Mouse (Mus musculus) midbrain, postnatal 0 days (tissue): ENCODE data around the gene Xpo4. TPM values are rescaled to one million over a fixed set of nuclear protein-coding genes. Genes with fewer than 3 reads are reported as not detected.
"Not testable (repeated sequence)": the region's sequence is repeated elsewhere in the genome, so short reads cannot be mapped to it uniquely, and the experiment has no call there.

ENCODE experiments used
- ATAC-seq: fragments of 200-750 bp; cut with Nextera tagmentation; 2 replicates; pipeline ENCODE4 v1.8.0; 2017; ENCODE audit warnings: moderate number of reproducible peaks, mild to moderate bottlenecking, moderate TSS enrichment, moderate library complexity; ENCODE audit not compliant: low FRiP score
- DNase-seq: peaks from one replicate; pipeline ENCODE4 v3.0.0-alpha.2; 2015; ENCODE audit warnings: low spot score
- H3K27ac ChIP-seq: fragments of 300-500 bp; sonication (generic); 2 replicates; pipeline ENCODE4 v1.5.1; 2014; ENCODE audit warnings: low read depth, mild to moderate bottlenecking, low read length, mixed read lengths
- H3K27me3 ChIP-seq: fragments of 300-500 bp; sonication (generic); 2 replicates; pipeline ENCODE4 v1.6.1; 2014; ENCODE audit warnings: low read length, control low read depth, mixed read lengths; ENCODE audit not compliant: insufficient read depth
- H3K36me3 ChIP-seq: fragments of 300-500 bp; sonication (generic); 2 replicates; pipeline ENCODE4 v1.6.1; 2014; ENCODE audit warnings: low read length, control low read depth, mixed read lengths; ENCODE audit not compliant: insufficient read depth
- H3K4me1 ChIP-seq: fragments of 300-500 bp; sonication (generic); 2 replicates; pipeline ENCODE4 v1.6.1; 2014; ENCODE audit warnings: mild to moderate bottlenecking, control low read depth, antibody characterized with exemption, low read length, mixed read lengths; ENCODE audit not compliant: insufficient read depth
- H3K4me2 ChIP-seq: fragments of 300-500 bp; sonication (generic); 2 replicates; pipeline ENCODE4 v1.6.1; 2014; ENCODE audit warnings: low read depth, mild to moderate bottlenecking, low read length, mixed read lengths; ENCODE audit not compliant: poor library complexity, severe bottlenecking
- H3K4me3 ChIP-seq: fragments of 300-500 bp; sonication (generic); 2 replicates; pipeline ENCODE4 v1.5.1; 2014; ENCODE audit warnings: low read depth, mild to moderate bottlenecking, low read length, moderate library complexity
- H3K9ac ChIP-seq: fragments of 300-500 bp; sonication (generic); replicated peaks from 2 replicates; pipeline ENCODE4 v1.6.1; 2014; ENCODE audit warnings: mild to moderate bottlenecking, low read length, moderate library complexity, mixed read lengths; ENCODE audit not compliant: poor library complexity, severe bottlenecking
- H3K9me3 ChIP-seq: fragments of 300-500 bp; sonication (generic); 2 replicates; pipeline ENCODE4 v1.6.1; 2016; ENCODE audit warnings: low read length, control low read depth
- CTCF ChIP-seq: IDR thresholded peaks from 2 replicates; pipeline ENCODE4 v1.5.1; 2016; ENCODE audit warnings: antibody characterized with exemption, mild to moderate bottlenecking
- WGBS: fragments of 180-500 bp; shearing (Covaris S2); extraction: QIAGEN DNeasy Blood & Tissue Kit; methylation state at CpG from one replicate; pipeline ENCODE4 v1.1.7; 2014; 5-methylcytosine and 5-hydroxymethylcytosine counted together
- polyA plus RNA-seq: library from polyadenylated mRNA; unstranded; fragments of >200 nt; fragmentation: Nextera tagmentation; extraction: Ambion mirVana; gene quantifications from 2 replicates; pipeline ENCODE4 v1.2.1, GENCODE M21; 2015
- total RNA-seq: library from RNA; depleted of rRNA; stranded (reverse); fragments of >200 nt; gene quantifications from 2 replicates; pipeline ENCODE4 v1.2.3, GENCODE M21; 2014

Gene Xpo4
- total and polyA plus RNA-seq, 2 experiments from 2014 or later = 11.3 to 11.7 TPM

GRCm38 (mm10) chr14:57690681-57691080 lies 25.5 kb upstream of the Xpo4 start:
- ATAC-seq (no peak), DNase-seq (no peak)
- Histone ChIP-seq H3K4me3 (no peak overlapping the region), H3K36me3 (no peaks in the 10 kb centered on the region; the same call in 1 of the 2 replicates), H3K27ac (no peak overlapping the region), H3K4me2 (no peak overlapping the region), H3K4me1 (no peaks in the 10 kb centered on the region), H3K9ac (no peak overlapping the region), H3K27me3 (no peaks in the 10 kb centered on the region), H3K9me3 (no peaks in the 10 kb centered on the region)
- TF ChIP-seq CTCF = no peak
- WGBS = 91% methylated on average over 8 of the region's 8 CpGs

- not testable (repeated sequence) for H3K36me3 ChIP-seq, H3K4me2 ChIP-seq, ATAC-seq, H3K9ac ChIP-seq, H3K9me3 ChIP-seq, H3K4me3 ChIP-seq, H3K27ac ChIP-seq, H3K27me3 ChIP-seq, H3K4me1 ChIP-seq, DNase-seq
- 95% methylated on average over 7 of the region's 7 CpGs for WGBS
These were observed 22.8 kb upstream of the Xpo4 start for GRCm38 (mm10) chr14:57688066-57688465.

GRCm38 (mm10) chr14:57687441-57687840 lies 22.2 kb upstream of the Xpo4 start:
- H3K9ac ChIP-seq = no peak overlapping the region
- no peaks in the 10 kb centered on the region for H3K4me1 ChIP-seq
- no peak overlapping the region for H3K4me2 ChIP-seq
- no peaks in the 10 kb centered on the region for H3K27me3 ChIP-seq
- no peaks in the 10 kb centered on the region for H3K36me3 ChIP-seq
- no peaks in the 10 kb centered on the region for H3K9me3 ChIP-seq
- 89% methylated on average over 5 of the region's 5 CpGs for WGBS
- DNase-seq = no peak
- H3K27ac ChIP-seq = no peak overlapping the region
- ATAC-seq = no peak
- no peak for TF ChIP-seq CTCF
- H3K4me3 ChIP-seq = no peak overlapping the region

DNA sequence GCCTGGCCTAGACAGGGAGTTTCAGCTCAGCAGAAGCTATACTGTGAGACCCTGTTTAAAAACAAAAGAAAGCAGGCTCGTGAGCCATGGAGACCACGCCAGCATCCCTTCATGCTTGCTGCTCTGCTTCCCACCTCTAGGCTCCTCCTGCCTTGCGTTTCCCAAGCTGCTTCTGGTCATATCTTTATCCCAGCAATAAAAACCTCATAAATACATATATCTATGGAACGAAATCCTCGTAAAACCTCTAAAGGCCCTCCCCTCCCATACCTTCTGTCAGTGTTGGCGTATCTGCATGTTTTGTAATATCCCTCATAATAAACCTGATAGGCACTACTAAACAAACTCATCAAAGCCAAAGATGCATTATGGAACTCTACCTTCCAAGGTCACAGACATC lies 21.4 kb upstream of the Xpo4 start:
- Histone ChIP-seq H3K4me1 (no peaks in the 10 kb centered on the region), H3K27ac (no peak overlapping the region), H3K36me3 (no peaks in the 10 kb centered on the region), H3K9ac (no peak overlapping the region), H3K4me2 (no peak overlapping the region), H3K4me3 (no peak overlapping the region), H3K27me3 (no peaks in the 10 kb centered on the region), H3K9me3 (no peaks in the 10 kb centered on the region)
- WGBS = 86% methylated on average over 6 of the region's 6 CpGs
- no peak for ATAC-seq
- DNase-seq = no peak
- TF ChIP-seq CTCF = no peak

- H3K27ac ChIP-seq = no peak overlapping the region
- H3K4me3 ChIP-seq = no peak overlapping the region
- DNase-seq (peak; percentile 60), ATAC-seq (peak; percentile 64)
- H3K4me1 ChIP-seq = no peaks in the 10 kb centered on the region
- peak; percentile 88 for TF ChIP-seq CTCF
- 3% methylated on average over 1 of the region's 1 CpGs for WGBS
- no peak overlapping the region for H3K4me2 ChIP-seq
- no peaks in the 10 kb centered on the region for H3K9me3 ChIP-seq
- no peak overlapping the region for H3K9ac ChIP-seq
- H3K27me3 ChIP-seq = no peaks in the 10 kb centered on the region
- H3K36me3 ChIP-seq = no peaks in the 10 kb centered on the region
These were observed 19.3 kb upstream of the Xpo4 start for GRCm38 (mm10) chr14:57684579-57684978.

GRCm38 (mm10) chr14:57682751-57683150 lies 17.5 kb upstream of the Xpo4 start:
- no peak for TF ChIP-seq CTCF
- WGBS = 91% methylated on average over 4 of the region's 4 CpGs
- Histone ChIP-seq H3K4me2 (no peak overlapping the region), H3K36me3 (no peaks in the 10 kb centered on the region), H3K9me3 (no peaks in the 10 kb centered on the region), H3K4me1 (no peaks in the 10 kb centered on the region), H3K27ac (no peak overlapping the region), H3K4me3 (no peak overlapping the region), H3K27me3 (no peaks in the 10 kb centered on the region), H3K9ac (no peak overlapping the region)
- DNase-seq (no peak), ATAC-seq (no peak)
